In genomic region chr5:115490638-115491000, GRCm38 (mm10) we compare ENCODE assay signal across 8 mouse cellular contexts. TPM values are rescaled to one million over a fixed set of nuclear protein-coding genes. Genes with fewer than 3 reads are reported as not detected.
DNase-seq lines count a peak whose midpoint lies in the region; ATAC-seq and TF ChIP-seq lines count a peak whose summit lies in the region.
"Had no signal": no experiment of that assay in that cellular context is flagged by ENCODE, and none has a peak within 500 bp of the region (broad histone marks: within the 10 kb centered on the region; RNA-seq: fewer than 3 reads in every experiment).

No protein-coding gene starts in this region.

- peaks cover 2% of the 10 kb centered on the region; the same call in 1 of the 2 replicates for H3K4me1 ChIP-seq in liver, adult 2 months (ENCODE audit: control insufficient read depth, insufficient read depth, low read length)
- peaks cover 16% of the 10 kb centered on the region for H3K4me1 ChIP-seq in embryonic fibroblast, embryonic 13.5 days (ENCODE audit: control insufficient read depth, insufficient read depth, low read length)
- H3K4me1 ChIP-seq in limb, embryonic 13.5 days, result peaks cover 44% of the 10 kb centered on the region
- peaks cover 23% of the 10 kb centered on the region for H3K4me1 ChIP-seq in neural tube, embryonic 13.5 days (replicated peaks)

- no peaks in the 10 kb centered on the region for H3K79me2 ChIP-seq in liver, adult 2 months (ENCODE audit: control insufficient read depth, insufficient read depth, low read length)

- intact Hi-C loops in left cerebral cortex, postnatal 10 days (cut with DNase I), result no loop called here

- TF ChIP-seq POLR2A in liver, adult 2 months (IDR thresholded peaks at IDR 0.05; ENCODE audit: extremely low read depth, insufficient read depth, low read length), result no peak
- TF ChIP-seq POLR2A in embryonic fibroblast, embryonic 13.5 days (IDR thresholded peaks at IDR 0.05; ENCODE audit: low read depth, low read length), result peak; percentile 63; the same call in 1 of the 2 replicates

- no peak overlapping the region for H3K4me3 ChIP-seq in liver, adult 2 months (ENCODE audit: insufficient read depth, low read depth, low read length)
- H3K4me3 ChIP-seq in embryonic fibroblast, embryonic 13.5 days (ENCODE audit: insufficient read depth, low read length), result no peak overlapping the region
- 0 out of 2 replicates have a peak overlapping the region, but pooled peaks have one; percentile 2 for H3K4me3 ChIP-seq in limb, embryonic 13.5 days
- 0 out of 2 replicates have a peak overlapping the region, but pooled peaks have one; percentile 38 for H3K4me3 ChIP-seq in neural tube, embryonic 13.5 days

- H3K4me2 ChIP-seq in limb, embryonic 13.5 days (replicated peaks), result peak overlapping the region; percentile 64
- H3K4me2 ChIP-seq in neural tube, embryonic 13.5 days, result peak overlapping the region; percentile 79

- peak; percentile 53 for DNase-seq in liver, adult 2 months (ENCODE audit: extremely low read depth, low read depth, low spot score)
- DNase-seq in liver, result no peak
- no peak for DNase-seq in testis, postnatal 10 days (ENCODE audit: low spot score)
- DNase-seq in left cerebral cortex, postnatal 10 days (ENCODE audit: extremely low spot score in 1 of 2, low spot score in 2 of 2), result no peak
- DNase-seq: kidney, postnatal 4 days had no signal

- no peak for ATAC-seq in limb, embryonic 13.5 days (ENCODE audit: low FRiP score, low read depth)
- ATAC-seq in neural tube, embryonic 13.5 days (ENCODE audit: low read depth), result no peak

- no peaks in the 10 kb centered on the region for H3K9me3 ChIP-seq in limb, embryonic 13.5 days
- no peaks in the 10 kb centered on the region for H3K9me3 ChIP-seq in neural tube, embryonic 13.5 days

- H3K27me3 ChIP-seq in liver, adult 2 months (ENCODE audit: control insufficient read depth, insufficient read depth, low read length), result no peaks in the 10 kb centered on the region
- H3K27me3 ChIP-seq in limb, embryonic 13.5 days, result no peaks in the 10 kb centered on the region
- H3K27me3 ChIP-seq in neural tube, embryonic 13.5 days, result no peaks in the 10 kb centered on the region

- no peaks in the 10 kb centered on the region for H3K36me3 ChIP-seq in liver, adult 2 months (ENCODE audit: control insufficient read depth, insufficient read depth, low read length)
- H3K36me3 ChIP-seq in limb, embryonic 13.5 days, result no peaks in the 10 kb centered on the region
- H3K36me3 ChIP-seq in neural tube, embryonic 13.5 days, result no peaks in the 10 kb centered on the region

- H3K9ac ChIP-seq in liver, adult 2 months (ENCODE audit: low read depth, low read length), result no peak overlapping the region
- H3K9ac ChIP-seq in limb, embryonic 13.5 days, result no peak overlapping the region
- 0 out of 2 replicates have a peak overlapping the region, but pooled peaks have one; percentile 48 for H3K9ac ChIP-seq in neural tube, embryonic 13.5 days

- no peak for TF ChIP-seq CTCF in liver, adult 2 months (IDR thresholded peaks at IDR 0.05; ENCODE audit: low read depth, low read length)
- no peak for TF ChIP-seq CTCF in embryonic fibroblast, embryonic 13.5 days (IDR thresholded peaks at IDR 0.05; ENCODE audit: borderline replicate concordance, insufficient read depth, low read length)

- no peak overlapping the region; the same call in 1 of the 2 replicates for H3K27ac ChIP-seq in liver, adult 2 months (replicated peaks; ENCODE audit: insufficient read depth, low read depth, low read length)
- H3K27ac ChIP-seq in embryonic fibroblast, embryonic 13.5 days (ENCODE audit: insufficient read depth, low read length), result no peak overlapping the region
- peak overlapping the region; percentile 70; the same call in 1 of the 2 replicates for H3K27ac ChIP-seq in limb, embryonic 13.5 days
- H3K27ac ChIP-seq in neural tube, embryonic 13.5 days (replicated peaks), result peak overlapping the region; percentile 100

- 2% methylated on average over 8 of the region's 8 CpGs for WGBS in liver, adult 2 months
- whole genome bisulfite sequencing in limb, embryonic 13.5 days, result 11% methylated on average over 8 of the region's 8 CpGs
- 8% methylated on average over 8 of the region's 8 CpGs for WGBS in neural tube, embryonic 13.5 days

RNA-seq across cellular contexts. Expression of gene Sirt4, which starts 6.1 kb away (rescaled TPM):
- total RNA-seq in liver, adult 2 months (2014; rRNA removed), result 11.5 and 15.0 TPM in 2 replicates
- 26.1 and 26.6 TPM in 2 replicates for polyA plus RNA-seq in liver, adult 2 months (2012; rRNA removed)
- 12.8 and 18.5 TPM in 2 replicates for polyA plus RNA-seq in embryonic fibroblast, embryonic 13.5 days (2011; ENCODE audit: insufficient read length, low read depth, missing spikeins)
- 25.8 and 27.5 TPM in 2 replicates for polyA plus RNA-seq in limb, embryonic 13.5 days (2015; fragmentation: Nextera tagmentation; extraction: Ambion mirVana)
- polyA plus RNA-seq in neural tube, embryonic 13.5 days (2015; fragmentation: Nextera tagmentation; extraction: Ambion mirVana), result 26.8 and 33.0 TPM in 2 replicates
- total RNA-seq in left cerebral cortex, postnatal 10 days (2021), result 10 to 100 TPM; 26.8 to 31.2 TPM

RNA-seq across cellular contexts. Expression of gene Pxn, which starts 15.9 kb away (rescaled TPM):
- 10.5 and 15.2 TPM in 2 replicates for total RNA-seq in liver, adult 2 months (2014; rRNA removed)
- 33.6 and 40.2 TPM in 2 replicates for polyA plus RNA-seq in liver, adult 2 months (2012; rRNA removed)
- polyA plus RNA-seq in embryonic fibroblast, embryonic 13.5 days (2011; ENCODE audit: insufficient read length, low read depth, missing spikeins), result 25.7 and 35.2 TPM in 2 replicates
- polyA plus RNA-seq in limb, embryonic 13.5 days (2015; fragmentation: Nextera tagmentation; extraction: Ambion mirVana), result 46.9 and 54.0 TPM in 2 replicates
- polyA plus RNA-seq in neural tube, embryonic 13.5 days (2015; fragmentation: Nextera tagmentation; extraction: Ambion mirVana), result 26.5 and 26.6 TPM in 2 replicates
- 10 to 100 TPM; 18.8 to 20.8 TPM for total RNA-seq in left cerebral cortex, postnatal 10 days (2021)

RNA-seq across cellular contexts. Expression of gene Pla2g1b, which starts 24.6 kb away (rescaled TPM):
- 0.40 and 2.7 TPM in 2 replicates for total RNA-seq in liver, adult 2 months (2014; rRNA removed)
- not detected in 2 replicates for polyA plus RNA-seq in liver, adult 2 months (2012; rRNA removed)
- polyA plus RNA-seq in embryonic fibroblast, embryonic 13.5 days (2011; ENCODE audit: insufficient read length, low read depth, missing spikeins), result not detected in 2 replicates
- not detected in 2 replicates for polyA plus RNA-seq in limb, embryonic 13.5 days (2015; fragmentation: Nextera tagmentation; extraction: Ambion mirVana)
- 0.95 TPM in 1 of 2 replicates, not detected in the other for polyA plus RNA-seq in neural tube, embryonic 13.5 days (2015; fragmentation: Nextera tagmentation; extraction: Ambion mirVana)
- not detected for total RNA-seq in left cerebral cortex, postnatal 10 days (2021)

Comparison
In these comparisons a context has a peak if more than half of its experiments do, and no peak if none do; other contexts are left out.
1. H3K27ac ChIP-seq: peak in limb, embryonic 13.5 days (single experiment) and neural tube, embryonic 13.5 days (single experiment); none in liver, adult 2 months (single experiment) and embryonic fibroblast, embryonic 13.5 days (single experiment).
2. H3K4me3 ChIP-seq: peak in limb, embryonic 13.5 days (single experiment) and neural tube, embryonic 13.5 days (single experiment); none in liver, adult 2 months (single experiment) and embryonic fibroblast, embryonic 13.5 days (single experiment).